Mouse (Mus musculus) left cerebral cortex, postnatal 14 days (tissue): Measurements from ENCODE around the gene Ttc23. TPM values are rescaled to one million over a fixed set of nuclear protein-coding genes. Genes with fewer than 3 reads are reported as not detected.

Experiments
- DNase-seq, 2 experiments: peaks; one replicate each; pipeline ENCODE4 v3.0.0; 2021 to 2022; ENCODE audit warnings: low spot score in 2 of 2, mixed read lengths in 1 of 2
- intact Hi-C: fragments of 180-260 bp; cut with DNase I; formaldehyde crosslinking; loops from one replicate; pipeline ENCODE4 v1.15.1; 2025
- total RNA-seq, 2 experiments: library from RNA; stranded (reverse); gene quantifications; 2 replicates each; pipeline ENCODE4 v1.2.3; 2021

Gene Ttc23
- total RNA-seq, 2 experiments from 2014 or later = 7.8 to 9.7 TPM

GRCm38 (mm10) chr7:67689793-67690192, 42.6 kb downstream of the Ttc23 start:
- no peak for DNase-seq
- intact Hi-C loops = no loop called here

GRCm38 (mm10) chr7:67691036-67691435, 43.8 kb downstream of the Ttc23 start:
- intact Hi-C loops = no loop called here
- no peak for DNase-seq

GRCm38 (mm10) chr7:67692141-67692540, 44.9 kb downstream of the Ttc23 start:
- DNase-seq = no peak
- intact Hi-C loops = no loop called here

DNA sequence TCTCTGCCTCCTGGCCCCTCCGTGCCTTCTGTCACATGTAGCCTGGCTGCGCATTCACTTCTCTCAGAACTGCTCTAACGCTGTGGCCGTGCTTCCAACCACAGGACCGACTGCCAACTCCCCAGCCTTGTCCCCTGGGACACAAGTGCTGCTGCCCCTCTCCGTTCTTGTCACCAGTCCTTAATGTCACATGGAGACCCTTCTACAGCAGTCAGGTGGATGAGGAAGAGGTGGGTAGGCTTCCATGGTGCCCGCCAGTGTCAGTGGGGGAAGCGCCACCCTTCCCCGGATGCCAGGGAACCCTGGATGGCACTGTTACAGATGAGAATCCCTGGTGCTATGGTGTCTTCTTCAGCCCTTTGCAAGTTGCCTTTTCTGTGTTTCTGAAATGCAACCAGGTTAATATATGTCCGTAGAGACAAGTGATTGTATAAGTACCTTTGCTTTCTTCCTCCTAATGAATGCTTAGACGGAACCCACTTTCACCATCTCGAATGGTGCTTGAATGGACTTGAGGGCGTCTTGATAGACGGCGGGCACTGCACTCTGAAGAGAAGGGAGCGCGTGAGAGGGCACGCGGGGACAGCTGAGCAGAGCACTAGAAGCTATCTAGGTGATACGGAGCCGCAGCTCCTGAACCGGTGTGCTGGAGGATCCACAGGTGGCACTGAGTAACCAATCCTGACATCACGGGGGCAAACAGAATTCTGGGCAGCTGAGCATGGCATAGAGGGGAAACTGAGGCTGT, 45.8 kb downstream of the Ttc23 start:
- no peak for DNase-seq
- intact Hi-C loops = no loop called here

DNA sequence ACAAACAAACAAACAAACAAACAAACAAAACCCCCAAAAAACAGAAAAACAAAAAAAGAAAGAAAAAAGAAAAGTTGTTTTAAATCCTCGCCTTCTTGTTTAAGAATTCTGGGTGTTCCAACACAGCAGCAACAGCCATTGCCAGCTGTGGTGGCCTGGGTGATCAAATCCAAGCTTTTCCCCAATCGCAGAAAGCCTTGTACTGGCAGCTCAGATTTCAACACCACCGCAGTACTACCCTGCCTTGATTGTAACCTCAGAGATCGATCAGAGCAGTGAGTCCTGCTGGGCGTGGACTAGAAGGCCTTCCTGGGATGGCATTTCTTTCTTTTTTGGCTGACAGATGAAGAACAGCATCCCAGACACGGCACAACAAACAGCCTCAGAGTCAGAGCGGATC, 48.7 kb downstream of the Ttc23 start:
- intact Hi-C loops = no loop called here
- DNase-seq = no peak

DNA sequence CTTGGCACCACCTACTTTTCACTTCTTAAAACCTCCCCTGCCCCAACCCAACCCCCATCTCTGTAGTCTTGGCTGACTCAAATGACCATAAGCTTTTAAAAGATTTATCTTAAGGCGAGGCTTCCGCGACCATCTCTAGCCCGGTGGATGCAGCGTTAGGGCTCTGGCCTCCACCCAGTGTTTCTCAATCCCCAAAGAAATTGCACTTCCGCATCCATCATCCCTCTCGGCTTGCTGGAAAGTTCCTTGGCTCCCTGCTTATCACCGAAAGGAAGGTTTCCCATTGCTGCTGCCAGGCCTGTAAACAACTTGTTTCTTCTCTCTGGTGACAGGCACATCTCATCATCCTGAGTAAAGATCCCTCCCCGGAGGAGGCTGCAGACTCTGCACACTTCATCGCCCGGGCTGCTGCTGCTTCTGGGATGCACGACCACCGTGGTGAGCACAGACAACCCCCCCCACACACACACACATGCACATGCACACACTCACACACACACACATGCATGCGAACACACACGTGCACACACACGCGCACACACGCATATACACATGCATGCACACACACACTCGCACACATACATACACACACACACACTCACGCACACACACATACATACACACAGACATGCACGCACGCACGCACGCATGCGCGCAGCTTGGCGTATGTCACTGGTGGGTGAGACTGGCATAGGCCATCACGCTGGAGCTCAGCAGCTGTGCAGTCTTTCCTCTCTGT, 50.9 kb downstream of the Ttc23 start:
- intact Hi-C loops = no loop called here
- DNase-seq = no peak

DNA sequence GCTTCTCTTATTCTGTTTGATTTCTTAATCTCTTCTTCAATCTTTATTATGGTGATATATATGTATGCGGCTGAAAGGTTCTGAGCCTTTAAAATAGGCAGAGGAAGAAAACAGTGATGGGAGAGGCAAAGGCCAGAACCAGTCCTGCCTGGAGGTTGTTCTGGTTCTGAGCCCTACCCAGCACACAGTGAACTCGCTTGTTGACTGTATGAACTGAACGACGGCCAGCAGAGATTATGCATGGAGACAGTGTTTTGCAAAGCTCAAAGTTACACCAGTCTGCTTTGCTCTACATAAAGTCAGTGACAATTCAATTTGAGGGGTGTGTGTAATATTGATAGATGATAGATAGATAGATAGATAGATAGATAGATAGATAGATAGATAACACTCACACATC, 52.1 kb downstream of the Ttc23 start:
- intact Hi-C loops = no loop called here
- DNase-seq = no peak

DNA sequence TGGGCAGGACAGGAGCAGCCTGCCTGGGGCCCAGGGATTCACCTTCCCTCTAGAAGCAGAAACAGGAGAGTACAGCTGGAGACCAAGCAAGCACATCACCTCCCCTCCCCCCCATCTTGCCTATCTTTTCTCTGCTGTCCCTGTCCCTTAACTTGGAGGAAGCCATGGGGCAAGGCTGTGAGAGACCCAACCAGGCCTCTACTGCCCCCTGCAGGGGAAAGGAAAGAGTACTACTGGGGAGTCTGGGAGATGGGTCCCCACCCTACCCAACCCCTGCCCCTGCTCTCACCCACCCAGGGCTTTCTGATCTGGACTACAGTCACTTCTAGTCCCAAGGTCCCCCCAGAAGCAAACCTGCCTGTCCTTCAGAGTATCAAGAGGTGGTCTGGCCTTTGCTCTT, 53.6 kb downstream of the Ttc23 start:
- no peak for DNase-seq
- intact Hi-C loops = no loop called here

DNA sequence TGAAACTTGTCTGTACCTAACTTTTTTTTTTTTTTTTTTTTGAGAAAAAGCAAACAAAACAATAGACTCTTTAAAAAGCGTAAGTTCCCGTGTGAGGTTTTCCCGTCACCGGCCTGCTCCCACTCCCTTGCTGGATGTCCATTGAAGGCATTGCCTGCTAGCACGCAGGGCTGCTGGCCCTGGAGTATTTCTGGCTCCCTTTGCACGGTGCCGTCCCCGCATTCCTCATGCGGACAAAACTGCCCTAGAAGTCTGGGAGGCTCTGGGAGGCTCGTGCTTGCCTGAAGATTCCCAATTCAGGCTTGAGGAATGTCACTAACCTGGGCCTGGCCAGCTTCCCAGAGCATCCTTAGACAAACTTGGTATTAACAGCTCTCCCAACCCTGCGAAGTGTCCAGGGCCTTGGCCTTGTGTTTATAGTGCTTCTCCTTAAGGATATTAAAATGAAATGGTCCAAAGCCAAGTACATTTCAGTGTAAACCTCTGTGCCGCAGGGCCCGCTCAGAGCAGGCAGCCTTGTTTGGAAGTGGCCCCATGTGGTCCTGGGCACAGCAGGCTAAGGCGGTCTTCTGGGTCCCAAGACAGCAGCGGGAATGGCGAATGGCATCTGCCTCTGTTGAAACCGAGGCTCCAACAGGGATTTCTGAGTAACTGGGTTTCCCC, 54.2 kb downstream of the Ttc23 start:
- DNase-seq = no peak
- intact Hi-C loops = no loop called here

- intact Hi-C loops = no loop called here
- DNase-seq = no peak
These were observed 61.0 kb downstream of the Ttc23 start for GRCm38 (mm10) chr7:67708160-67708559.

DNA sequence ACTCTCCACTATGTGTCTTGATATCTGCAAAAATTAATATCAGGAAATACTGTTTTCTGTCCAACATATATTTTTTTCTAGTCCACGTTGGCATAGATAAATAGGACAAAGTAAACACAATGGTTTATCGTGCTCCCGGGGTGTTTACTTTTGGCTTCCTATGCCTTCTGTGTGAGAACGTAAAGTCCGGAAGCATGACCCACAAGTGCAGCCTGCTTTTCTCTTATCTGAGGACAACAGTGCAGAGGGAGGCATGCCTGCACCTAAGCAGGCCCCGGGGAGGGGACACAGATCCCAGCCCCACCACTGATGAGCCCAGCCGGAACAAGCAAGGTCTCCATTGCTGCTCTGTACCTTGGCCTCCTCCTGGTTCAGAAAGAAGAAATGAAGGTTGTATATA, 63.0 kb downstream of the Ttc23 start:
- intact Hi-C loops = loop anchor here (5.0 kb wide), 1 partner anchor 47 kb away; the partner anchor contains the start of gene Synm
- DNase-seq = no peak

DNA sequence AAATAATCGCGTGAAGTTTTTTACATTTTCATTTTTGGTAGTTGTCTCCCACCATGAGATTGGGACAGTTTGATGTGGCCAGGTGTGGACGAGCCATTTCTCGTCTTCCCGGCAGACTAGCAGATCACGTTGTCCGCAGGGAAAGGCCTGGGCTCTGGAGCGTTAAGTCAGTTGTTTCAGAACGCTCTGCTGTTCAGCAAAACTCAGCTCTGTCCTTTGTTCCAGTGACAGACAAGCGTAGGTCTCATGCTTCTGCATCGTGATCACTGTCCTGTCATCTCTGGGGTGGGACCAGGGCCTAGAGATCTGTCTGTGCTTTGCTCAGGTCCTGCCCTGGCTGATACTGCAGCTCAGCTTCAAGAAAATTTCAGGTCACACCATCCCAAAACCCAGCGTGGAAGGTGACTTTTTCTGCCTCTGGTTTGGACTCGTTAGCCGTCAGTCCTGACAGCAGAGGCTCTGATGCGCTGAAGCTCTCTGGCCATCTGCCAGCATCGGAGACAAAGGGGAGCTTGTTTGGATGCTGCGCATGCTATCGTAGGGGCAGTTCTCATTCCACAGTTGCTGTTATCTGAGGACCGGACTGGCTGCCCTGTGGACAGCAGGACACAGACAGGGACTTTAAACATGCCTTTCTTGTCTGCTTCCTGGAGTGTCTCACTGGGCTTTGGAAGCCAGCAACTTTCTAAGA, 66.8 kb downstream of the Ttc23 start:
- peak in 1 of 2 experiments; percentile 37 for DNase-seq
- intact Hi-C loops = loop anchor here (5.0 kb wide), 1 partner anchor 43 kb away; the partner anchor contains the start of gene Synm

GRCm38 (mm10) chr7:67715176-67715575, 68.0 kb downstream of the Ttc23 start:
- DNase-seq = no peak
- intact Hi-C loops = no loop called here

- no peak for DNase-seq
- intact Hi-C loops = no loop called here
These were observed 69.1 kb downstream of the Ttc23 start for GRCm38 (mm10) chr7:67716213-67716878.

GRCm38 (mm10) chr7:67716925-67717324, 69.7 kb downstream of the Ttc23 start:
- intact Hi-C loops = no loop called here
- peak in 1 of 2 experiments; percentile 25 for DNase-seq

DNA sequence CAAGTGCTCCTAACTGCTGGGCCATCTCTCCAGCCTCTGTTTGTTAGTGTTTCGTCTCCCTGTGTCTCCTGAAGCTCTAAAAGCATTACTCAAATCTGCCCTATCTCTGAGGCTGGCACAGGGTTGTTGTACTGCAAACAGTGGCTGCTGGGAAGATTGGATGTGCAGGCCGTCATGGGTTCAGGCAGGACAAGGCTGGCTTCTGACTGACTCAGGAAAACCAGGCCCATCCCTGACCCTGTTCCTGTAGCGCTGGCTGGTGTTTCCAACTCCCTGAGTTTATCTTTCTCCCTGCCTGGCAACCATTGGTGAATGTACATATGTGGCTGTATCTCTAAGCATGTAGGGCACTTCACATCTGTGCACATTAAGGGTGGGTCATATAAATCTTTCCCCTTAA, 70.3 kb downstream of the Ttc23 start:
- intact Hi-C loops = no loop called here

GRCm38 (mm10) chr7:67718804-67719203, 71.6 kb downstream of the Ttc23 start:
- no peak for DNase-seq
- intact Hi-C loops = no loop called here

More for the DNA sequence above, 70.3 kb downstream of the Ttc23 start:
- no peak for DNase-seq

DNA sequence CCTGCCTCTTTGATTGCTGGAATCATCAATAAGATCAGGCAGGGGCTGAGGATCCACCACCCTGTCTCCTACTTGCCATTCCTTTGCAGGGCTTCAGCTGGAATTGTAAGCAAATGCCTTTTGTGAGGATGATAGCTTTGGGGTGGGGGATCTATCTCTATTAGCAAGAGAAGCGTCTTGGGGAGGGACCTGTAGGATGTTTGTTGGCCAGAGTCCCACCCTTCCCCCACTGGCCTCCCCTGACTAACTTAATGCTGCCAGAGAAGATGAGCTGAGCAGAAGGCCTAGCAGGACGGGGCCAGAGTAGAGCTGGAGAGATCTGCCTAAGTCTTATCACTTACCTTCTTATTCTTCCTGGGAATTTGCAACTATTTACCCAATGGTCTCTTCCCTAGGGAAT, 75.0 kb downstream of the Ttc23 start:
- intact Hi-C loops = no loop called here
- no peak for DNase-seq

GRCm38 (mm10) chr7:67724536-67724935, 77.3 kb downstream of the Ttc23 start:
- no peak for DNase-seq

More at GRCm38 (mm10) chr7:67724536-67724935, 77.3 kb downstream of the Ttc23 start:
- intact Hi-C loops = no loop called here
